Mouse (Mus musculus) kidney, adult 2 months (tissue): Measurements from ENCODE around the gene Gm20661.

Experiments used
- CTCF ChIP-seq: fragments of 200-500 bp; conservative IDR thresholded peaks from 2 replicates; pipeline ENCODE4 v1.5.1; 2011; ENCODE audit warnings: low read depth, mild to moderate bottlenecking, control low read depth, low read length, moderate library complexity, mixed read lengths; ENCODE audit not compliant: insufficient read depth, insufficient read length
- POLR2A ChIP-seq: fragments of 200-500 bp; IDR thresholded peaks from one replicate; pipeline ENCODE4 v1.6.1; 2011; ENCODE audit warnings: low read depth, low read length, control low read depth

- peak; percentile 33; the same call in 1 of the 2 replicates for TF ChIP-seq CTCF
- TF ChIP-seq POLR2A = no peak
Measured at GRCm38 (mm10) chr9:107961881-107962280, 21.0 kb upstream of the Gm20661 start.
